Mouse (Mus musculus) midbrain, postnatal 0 days (tissue): ENCODE measurements at regions not wholly inside any gene's neighbourhood (a gene's known extent, or its start where the extent isn't known, plus 50 kb on each side); places are given as distances from the start of the nearest gene placed in this dataset.

Source experiments
- ATAC-seq: fragments of 200-750 bp; cut with Nextera tagmentation; 2 replicates; pipeline ENCODE4 v1.8.0; 2017; ENCODE audit warnings: moderate number of reproducible peaks, mild to moderate bottlenecking, moderate TSS enrichment, moderate library complexity; ENCODE audit not compliant: low FRiP score
- DNase-seq: peaks from one replicate; pipeline ENCODE4 v3.0.0-alpha.2; 2015; ENCODE audit warnings: low spot score
- H3K27ac ChIP-seq: fragments of 300-500 bp; sonication (generic); 2 replicates; pipeline ENCODE4 v1.5.1; 2014; ENCODE audit warnings: low read depth, mild to moderate bottlenecking, low read length, mixed read lengths
- H3K27me3 ChIP-seq: fragments of 300-500 bp; sonication (generic); 2 replicates; pipeline ENCODE4 v1.6.1; 2014; ENCODE audit warnings: low read length, control low read depth, mixed read lengths; ENCODE audit not compliant: insufficient read depth
- H3K36me3 ChIP-seq: fragments of 300-500 bp; sonication (generic); 2 replicates; pipeline ENCODE4 v1.6.1; 2014; ENCODE audit warnings: low read length, control low read depth, mixed read lengths; ENCODE audit not compliant: insufficient read depth
- H3K4me1 ChIP-seq: fragments of 300-500 bp; sonication (generic); 2 replicates; pipeline ENCODE4 v1.6.1; 2014; ENCODE audit warnings: mild to moderate bottlenecking, control low read depth, antibody characterized with exemption, low read length, mixed read lengths; ENCODE audit not compliant: insufficient read depth
- H3K4me2 ChIP-seq: fragments of 300-500 bp; sonication (generic); 2 replicates; pipeline ENCODE4 v1.6.1; 2014; ENCODE audit warnings: low read depth, mild to moderate bottlenecking, low read length, mixed read lengths; ENCODE audit not compliant: poor library complexity, severe bottlenecking
- H3K4me3 ChIP-seq: fragments of 300-500 bp; sonication (generic); 2 replicates; pipeline ENCODE4 v1.5.1; 2014; ENCODE audit warnings: low read depth, mild to moderate bottlenecking, low read length, moderate library complexity
- H3K9ac ChIP-seq: fragments of 300-500 bp; sonication (generic); replicated peaks from 2 replicates; pipeline ENCODE4 v1.6.1; 2014; ENCODE audit warnings: mild to moderate bottlenecking, low read length, moderate library complexity, mixed read lengths; ENCODE audit not compliant: poor library complexity, severe bottlenecking
- H3K9me3 ChIP-seq: fragments of 300-500 bp; sonication (generic); 2 replicates; pipeline ENCODE4 v1.6.1; 2016; ENCODE audit warnings: low read length, control low read depth
- CTCF ChIP-seq: IDR thresholded peaks from 2 replicates; pipeline ENCODE4 v1.5.1; 2016; ENCODE audit warnings: antibody characterized with exemption, mild to moderate bottlenecking
- WGBS: fragments of 180-500 bp; shearing (Covaris S2); extraction: QIAGEN DNeasy Blood & Tissue Kit; methylation state at CpG from one replicate; pipeline ENCODE4 v1.1.7; 2014; 5-methylcytosine and 5-hydroxymethylcytosine counted together

DNA sequence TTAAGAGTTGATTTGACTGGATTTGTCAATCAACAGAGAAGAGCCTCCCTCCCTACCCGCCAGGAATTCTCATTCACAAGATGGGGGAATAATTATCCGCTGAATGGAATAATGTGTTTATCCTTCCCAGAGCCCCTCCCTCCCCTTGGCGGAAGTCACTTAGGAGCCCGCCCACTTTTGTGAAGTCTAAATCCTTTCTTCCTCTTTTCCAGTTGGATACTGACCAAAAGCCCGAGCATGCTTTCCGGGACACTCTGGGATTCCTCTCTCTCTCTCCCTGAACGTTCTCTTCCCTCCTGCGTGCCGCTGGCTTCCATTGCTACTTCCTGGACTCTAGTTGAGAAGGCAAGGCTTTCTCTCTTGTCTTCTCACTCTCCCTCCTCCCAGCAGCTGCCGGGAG is 79.9 kb downstream of the Avpr1a start:
- no peak overlapping the region for H3K27ac ChIP-seq
- no peaks in the 10 kb centered on the region for H3K4me1 ChIP-seq
- H3K9me3 ChIP-seq, result no peaks in the 10 kb centered on the region
- no peaks in the 10 kb centered on the region for H3K36me3 ChIP-seq
- H3K9ac ChIP-seq, result no peak overlapping the region
- no peak for TF ChIP-seq CTCF
- no peaks in the 10 kb centered on the region for H3K27me3 ChIP-seq
- H3K4me2 ChIP-seq, result no peak overlapping the region
- no peak for ATAC-seq
- 66% methylated on average over 10 of the region's 10 CpGs for WGBS
- DNase-seq, result no peak
- no peak overlapping the region for H3K4me3 ChIP-seq

DNA sequence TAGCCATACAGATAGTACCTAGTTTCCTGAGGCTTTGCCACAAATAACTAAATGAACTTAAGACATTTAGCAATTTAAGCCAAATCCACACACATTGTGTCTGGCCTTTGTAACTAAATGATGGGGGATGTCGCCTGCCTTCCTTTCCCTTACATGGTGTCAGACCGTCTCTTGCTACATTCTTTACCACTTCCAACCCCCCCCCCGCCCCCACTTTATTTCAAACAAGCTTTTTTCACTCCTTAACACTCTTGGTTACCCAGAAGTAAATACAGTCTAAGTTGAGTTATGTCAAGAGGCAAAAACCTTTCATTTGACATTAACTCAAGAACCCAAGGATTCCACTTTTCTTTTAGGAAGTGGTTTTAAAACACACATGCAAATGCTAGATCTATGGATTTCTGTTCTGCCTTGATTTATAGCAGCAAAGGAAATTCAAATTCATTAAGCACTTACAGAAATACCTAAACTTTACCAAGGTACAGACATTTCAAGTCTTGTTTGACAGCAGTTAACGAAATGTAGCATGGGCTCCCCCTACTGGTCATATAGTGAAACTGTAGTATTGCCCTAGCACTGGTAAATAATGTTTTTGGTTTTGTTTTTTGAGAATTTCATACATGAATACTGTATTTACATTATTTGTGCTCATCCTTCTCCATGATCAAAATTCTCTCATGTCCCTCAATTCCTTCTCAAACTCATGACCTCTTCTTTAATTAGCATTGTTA is 80.8 kb downstream of the Avpr1a start:
- Histone ChIP-seq H3K36me3 (no peaks in the 10 kb centered on the region), H3K4me2 (no peak overlapping the region), H3K27ac (no peak overlapping the region), H3K4me3 (no peak overlapping the region), H3K9me3 (no peaks in the 10 kb centered on the region), H3K27me3 (no peaks in the 10 kb centered on the region), H3K4me1 (no peaks in the 10 kb centered on the region), H3K9ac (no peak overlapping the region)
- TF ChIP-seq CTCF, result peak; percentile 96
- ATAC-seq, result no peak
- 38% methylated on average over 4 of the region's 4 CpGs for WGBS
- peak; percentile 84 for DNase-seq

DNA sequence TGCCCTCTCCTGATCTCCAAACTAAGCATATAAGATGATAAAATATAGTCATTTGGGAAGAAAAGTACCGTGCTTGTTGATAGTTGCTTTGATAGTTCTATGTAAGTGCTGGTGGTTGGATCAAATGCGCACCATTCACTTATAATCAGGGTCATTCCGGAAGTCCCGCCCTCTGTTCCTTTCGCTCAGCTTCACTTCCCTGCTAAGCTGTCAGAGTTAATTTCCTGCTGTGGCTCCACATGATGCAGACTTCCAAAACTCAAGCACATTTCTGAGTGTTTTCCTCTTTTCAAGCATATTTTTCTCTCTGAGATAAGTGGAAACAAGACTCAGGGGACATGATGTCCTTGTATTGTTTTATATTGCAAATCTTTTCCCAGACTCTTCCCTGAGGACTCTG is 86.4 kb downstream of the Avpr1a start:
- no peak overlapping the region for H3K4me3 ChIP-seq
- WGBS, result 86% methylated on average over 5 of the region's 5 CpGs

DNA sequence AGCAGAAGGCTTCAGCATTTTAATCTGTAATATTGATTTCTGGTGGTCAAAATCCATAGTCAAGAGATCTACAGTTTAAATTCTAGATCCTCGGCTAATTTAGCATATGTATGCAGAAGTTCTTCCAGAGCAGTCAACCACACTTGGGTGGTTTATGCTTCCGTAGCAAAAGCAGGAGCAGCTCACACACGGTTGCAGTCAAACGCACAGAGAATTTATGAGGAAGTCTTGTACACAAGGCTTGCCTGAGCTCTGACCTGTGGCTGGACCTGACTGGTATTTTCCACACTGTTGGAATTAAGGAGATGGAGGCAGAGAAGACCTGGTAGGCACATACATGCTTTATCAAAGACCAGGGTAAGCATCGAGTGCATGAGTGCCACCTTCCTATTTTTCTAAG is 86.8 kb downstream of the Avpr1a start:
- Histone ChIP-seq H3K4me2 (no peak overlapping the region), H3K27me3 (no peaks in the 10 kb centered on the region), H3K36me3 (no peaks in the 10 kb centered on the region), H3K4me3 (no peak overlapping the region), H3K9ac (no peak overlapping the region), H3K27ac (no peak overlapping the region), H3K4me1 (no peaks in the 10 kb centered on the region), H3K9me3 (no peaks in the 10 kb centered on the region)
- ATAC-seq (no peak), DNase-seq (no peak)
- no peak for TF ChIP-seq CTCF
- WGBS, result 79% methylated on average over 5 of the region's 5 CpGs

More for the DNA sequence above, 86.4 kb downstream of the Avpr1a start:
- H3K36me3 ChIP-seq, result no peaks in the 10 kb centered on the region
- no peak overlapping the region for H3K9ac ChIP-seq
- DNase-seq, result no peak
- no peaks in the 10 kb centered on the region for H3K9me3 ChIP-seq
- no peak for ATAC-seq
- no peaks in the 10 kb centered on the region for H3K4me1 ChIP-seq
- H3K4me2 ChIP-seq, result no peak overlapping the region
- H3K27me3 ChIP-seq, result no peaks in the 10 kb centered on the region
- no peak overlapping the region for H3K27ac ChIP-seq
- no peak for TF ChIP-seq CTCF

DNA sequence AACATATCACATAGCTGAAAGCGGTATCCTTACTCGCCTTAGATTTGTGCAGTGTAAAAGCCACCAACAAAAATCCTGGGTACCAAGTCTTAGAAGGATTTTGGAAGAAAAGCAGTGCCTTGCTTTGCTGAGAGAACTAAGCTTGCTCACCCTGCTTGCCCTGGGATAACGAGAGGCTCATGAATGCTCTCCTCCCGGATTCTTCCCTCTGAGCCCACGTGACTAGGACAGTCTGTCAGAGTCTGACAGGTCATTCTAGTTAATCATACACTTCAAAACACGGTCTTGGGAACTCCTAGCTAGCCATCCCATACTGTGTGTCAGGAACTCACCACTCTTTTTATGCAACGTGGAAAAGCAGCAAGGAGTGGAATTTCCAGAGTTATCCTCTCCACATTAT is 91.4 kb downstream of the Avpr1a start:
- no peak for ATAC-seq
- Histone ChIP-seq H3K36me3 (no peaks in the 10 kb centered on the region), H3K9ac (no peak overlapping the region), H3K27ac (no peak overlapping the region), H3K4me2 (no peak overlapping the region), H3K27me3 (no peaks in the 10 kb centered on the region), H3K4me1 (no peaks in the 10 kb centered on the region), H3K9me3 (no peaks in the 10 kb centered on the region), H3K4me3 (no peak overlapping the region)
- DNase-seq, result no peak
- WGBS, result 69% methylated on average over 7 of the region's 7 CpGs
- TF ChIP-seq CTCF, result no peak

DNA sequence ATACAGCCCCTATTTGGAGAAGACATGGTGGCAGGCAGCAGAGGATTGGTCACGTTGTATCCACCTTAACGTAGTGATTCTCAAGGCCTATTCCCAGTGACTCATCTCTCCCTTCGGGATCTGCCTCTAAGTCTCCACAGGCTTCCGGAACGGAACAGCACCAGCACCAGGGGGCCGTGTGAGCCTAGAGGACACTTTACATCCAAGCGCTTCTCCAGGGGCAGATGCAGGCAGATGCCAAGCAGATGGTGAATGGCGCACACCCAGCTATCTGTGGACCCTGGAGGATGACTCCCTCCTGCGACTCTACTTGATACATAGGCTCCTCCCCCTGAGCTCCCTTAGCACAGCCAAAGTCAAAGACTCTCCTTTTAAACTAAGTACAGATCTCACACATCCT is 94.3 kb downstream of the Avpr1a start:
- Histone ChIP-seq H3K27ac (no peak overlapping the region), H3K9ac (no peak overlapping the region), H3K9me3 (no peaks in the 10 kb centered on the region), H3K4me2 (no peak overlapping the region), H3K27me3 (no peaks in the 10 kb centered on the region), H3K4me3 (no peak overlapping the region), H3K36me3 (no peaks in the 10 kb centered on the region), H3K4me1 (no peaks in the 10 kb centered on the region)
- no peak for ATAC-seq
- DNase-seq, result no peak
- 65% methylated on average over 9 of the region's 9 CpGs for WGBS
- no peak for TF ChIP-seq CTCF
